Mouse (Mus musculus) embryonic fibroblast, embryonic 13.5 days (primary cell): Measurements from ENCODE around the gene Phactr2.

ENCODE experiments used
- CTCF ChIP-seq: IDR thresholded peaks from 2 replicates; pipeline ENCODE4 v1.5.1; 2011; ENCODE audit warnings: mild to moderate bottlenecking, control low read depth, low read length, moderate library complexity, borderline replicate concordance; ENCODE audit not compliant: insufficient read depth
- POLR2A ChIP-seq: IDR thresholded peaks from 2 replicates; pipeline ENCODE4 v1.6.1; 2011; ENCODE audit warnings: low read depth, mild to moderate bottlenecking, control low read depth, low read length, moderate library complexity

DNA sequence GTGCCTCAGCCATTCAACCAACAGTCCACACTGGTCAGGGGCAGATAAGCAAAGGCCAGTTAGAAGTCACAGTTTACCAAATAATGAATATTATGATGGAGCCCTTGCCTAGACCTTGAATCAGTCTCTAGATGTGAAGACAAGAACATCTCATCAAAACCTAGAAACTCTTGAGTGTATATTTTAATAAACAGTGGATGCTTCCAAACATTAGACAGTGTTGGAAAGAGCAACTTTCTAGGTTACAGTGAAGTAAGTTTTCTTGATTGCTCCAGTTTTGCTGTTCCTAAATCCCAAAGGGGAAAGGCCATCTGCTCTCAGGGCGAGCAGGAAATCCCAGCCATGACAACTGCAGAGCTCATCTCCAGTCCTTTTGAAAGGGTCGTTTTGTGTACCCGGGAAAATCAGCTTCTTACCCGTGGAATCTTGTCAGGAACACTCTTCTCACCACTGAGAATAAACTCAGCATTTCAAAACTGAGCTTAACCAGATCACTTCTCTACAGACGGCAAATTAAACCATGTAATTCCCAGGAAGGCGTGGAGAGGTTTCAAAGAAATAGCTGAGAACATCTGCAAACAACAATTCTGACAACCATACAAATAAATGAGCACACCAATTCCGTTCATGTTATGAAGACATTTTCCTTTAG, 296.1 kb downstream of the Phactr2 start, which contains the start of gene Zc2hc1b:
- no peak for TF ChIP-seq CTCF
- no peak for TF ChIP-seq POLR2A
